Mouse (Mus musculus): ENCODE results near the gene Ckmt1. TPM values are rescaled to one million over a fixed set of nuclear protein-coding genes. Genes with fewer than 3 reads are reported as not detected.
A peak's percentile ranks its signal among the peaks of the same experiment; 100 is the strongest.

Gene Ckmt1
- not detected in 2 replicates for polyA plus RNA-seq (2012; ENCODE audit: insufficient read depth, insufficient read length, missing spikeins)

DNA sequence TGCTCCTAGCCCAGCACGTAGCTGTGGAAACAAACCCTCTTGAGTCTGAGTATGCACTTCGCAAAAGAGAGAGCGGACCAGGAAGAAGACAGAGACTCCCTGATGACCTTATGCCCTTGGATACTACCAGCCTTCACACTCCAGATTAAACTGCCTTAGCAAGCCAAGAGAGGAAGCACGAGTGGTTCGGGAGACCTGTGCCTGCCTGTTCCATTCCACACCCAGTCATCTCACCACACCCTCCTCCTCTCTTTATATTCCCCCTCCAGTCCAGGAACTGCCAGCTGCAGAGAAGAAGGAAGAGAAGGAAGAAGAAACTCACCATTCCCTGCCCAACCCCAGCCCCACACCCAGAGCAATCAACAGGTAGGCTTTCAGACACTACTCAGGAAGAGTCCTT lies at the start of gene Ckmt1:
Gene Ckmt1 (plus strand): TSS at position 221 of the 400 bp plus-strand sequence.
- H3K27ac ChIP-seq (replicated peaks; ENCODE audit: low read depth, low read length), result no peak within 1 kb of the TSS
- H3K4me1 ChIP-seq (ENCODE audit: control insufficient read depth, insufficient read depth, insufficient read length, low read length), result peaks cover 2% of the 10 kb centered on the region; the same call in 1 of the 2 replicates
- H3K4me3 ChIP-seq (ENCODE audit: insufficient read depth, low read depth, low read length), result peak within 1 kb of the TSS; percentile 20; the same call in 1 of the 2 replicates

GRCm38 (mm10) chr2:121308997-121309416 lies 48.5 kb upstream of the Ckmt1 start:
- Histone ChIP-seq H3K4me3 (ENCODE audit: insufficient read depth, low read depth, low read length) (peak overlapping the region; percentile 19; the same call in 1 of the 2 replicates), H3K4me1 (ENCODE audit: control insufficient read depth, insufficient read depth, insufficient read length, low read length) (no peaks in the 10 kb centered on the region), H3K27ac (replicated peaks; ENCODE audit: low read depth, low read length) (no peak overlapping the region)

DNA sequence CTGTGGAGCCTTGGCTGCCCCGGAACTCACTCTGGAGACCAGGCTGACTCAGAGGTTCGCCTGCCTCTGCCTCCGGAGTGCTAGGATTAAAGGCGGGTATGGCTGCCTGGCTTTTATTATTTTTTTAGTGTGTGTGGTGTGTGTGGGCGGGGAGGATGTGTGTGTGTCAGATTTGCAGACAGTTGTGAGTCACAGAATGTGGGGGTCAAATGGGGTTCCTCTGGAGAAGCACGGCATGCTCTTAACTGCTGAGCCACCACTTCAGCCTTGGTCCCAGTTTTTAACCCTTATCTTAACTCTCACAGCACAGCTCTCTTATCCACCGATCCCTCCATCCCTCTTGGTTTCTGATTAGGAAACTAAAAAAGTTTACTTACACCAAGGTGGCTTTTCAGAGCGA lies 41.2 kb upstream of the Ckmt1 start:
- Histone ChIP-seq H3K4me3 (ENCODE audit: insufficient read depth, low read depth, low read length) (no peak overlapping the region), H3K4me1 (ENCODE audit: control insufficient read depth, insufficient read depth, insufficient read length, low read length) (no peaks in the 10 kb centered on the region), H3K27ac (replicated peaks; ENCODE audit: low read depth, low read length) (no peak overlapping the region)

- Histone ChIP-seq H3K4me3 (ENCODE audit: insufficient read depth, low read depth, low read length) (no peak overlapping the region), H3K27ac (replicated peaks; ENCODE audit: low read depth, low read length) (no peak overlapping the region), H3K4me1 (ENCODE audit: control insufficient read depth, insufficient read depth, insufficient read length, low read length) (no peaks in the 10 kb centered on the region)
These were observed 34.5 kb upstream of the Ckmt1 start for GRCm38 (mm10) chr2:121323041-121323440.

- Histone ChIP-seq H3K4me1 (ENCODE audit: control insufficient read depth, insufficient read depth, insufficient read length, low read length) (no peaks in the 10 kb centered on the region), H3K27ac (replicated peaks; ENCODE audit: low read depth, low read length) (no peak overlapping the region), H3K4me3 (ENCODE audit: insufficient read depth, low read depth, low read length) (no peak overlapping the region)
These were observed 33.6 kb upstream of the Ckmt1 start for GRCm38 (mm10) chr2:121323693-121324470.

- H3K4me3 ChIP-seq (ENCODE audit: insufficient read depth, low read depth, low read length), result no peak overlapping the region
- no peaks in the 10 kb centered on the region for H3K4me1 ChIP-seq (ENCODE audit: control insufficient read depth, insufficient read depth, insufficient read length, low read length)
- H3K27ac ChIP-seq (replicated peaks; ENCODE audit: low read depth, low read length), result no peak overlapping the region
These were observed 28.0 kb upstream of the Ckmt1 start for GRCm38 (mm10) chr2:121329492-121329891.

DNA sequence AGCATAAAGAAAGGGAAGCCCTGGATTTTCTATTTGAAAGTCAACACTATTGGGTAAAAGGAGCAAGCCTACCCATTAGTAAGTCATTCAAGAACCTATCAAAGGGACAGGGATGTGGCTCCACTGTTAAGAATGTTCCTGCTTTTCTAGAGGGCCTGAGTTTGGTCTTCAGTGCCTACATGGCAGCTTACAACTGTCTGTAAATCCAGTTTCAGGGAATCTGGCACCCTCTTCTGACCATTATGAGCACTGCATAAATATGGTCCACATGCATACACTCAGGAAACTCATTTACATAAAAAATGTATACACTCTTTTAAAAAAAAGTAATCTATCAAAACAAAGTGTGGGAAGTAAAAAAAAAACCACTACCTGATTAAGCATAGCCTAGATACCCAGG lies 18.5 kb upstream of the Ckmt1 start:
- H3K4me3 ChIP-seq (ENCODE audit: insufficient read depth, low read depth, low read length), result no peak overlapping the region
- no peaks in the 10 kb centered on the region for H3K4me1 ChIP-seq (ENCODE audit: control insufficient read depth, insufficient read depth, insufficient read length, low read length)
- H3K27ac ChIP-seq (replicated peaks; ENCODE audit: low read depth, low read length), result no peak overlapping the region

GRCm38 (mm10) chr2:121353156-121353555 lies 4.4 kb upstream of the Ckmt1 start:
- Histone ChIP-seq H3K27ac (replicated peaks; ENCODE audit: low read depth, low read length) (peak overlapping the region; percentile 89), H3K4me1 (ENCODE audit: control insufficient read depth, insufficient read depth, insufficient read length, low read length) (no peaks in the 10 kb centered on the region), H3K4me3 (ENCODE audit: insufficient read depth, low read depth, low read length) (peak overlapping the region; percentile 38)

DNA sequence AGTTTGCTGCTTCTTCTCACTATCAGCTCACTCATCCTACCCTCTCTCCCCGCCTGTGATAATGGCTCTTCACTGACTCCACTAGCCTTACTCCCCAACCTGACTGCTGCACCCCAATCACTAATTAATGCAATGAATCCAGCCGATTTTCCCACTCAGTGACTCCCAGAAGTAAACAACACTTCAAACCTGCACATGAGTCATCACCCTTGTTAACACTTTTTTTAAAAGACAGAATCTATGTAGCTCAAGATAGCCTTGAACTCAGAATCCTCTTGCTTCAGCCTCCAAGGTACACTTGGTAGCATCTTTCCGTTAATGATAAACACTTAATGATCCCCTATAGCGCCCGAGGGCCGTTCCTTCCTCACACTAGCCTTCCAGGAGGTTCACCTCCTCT lies 3.1 kb upstream of the Ckmt1 start:
- H3K4me3 ChIP-seq (ENCODE audit: insufficient read depth, low read depth, low read length), result peak overlapping the region; percentile 94
- peaks cover 2% of the 10 kb centered on the region; the same call in 1 of the 2 replicates for H3K4me1 ChIP-seq (ENCODE audit: control insufficient read depth, insufficient read depth, insufficient read length, low read length)
- peak overlapping the region; percentile 89 for H3K27ac ChIP-seq (replicated peaks; ENCODE audit: low read depth, low read length)

DNA sequence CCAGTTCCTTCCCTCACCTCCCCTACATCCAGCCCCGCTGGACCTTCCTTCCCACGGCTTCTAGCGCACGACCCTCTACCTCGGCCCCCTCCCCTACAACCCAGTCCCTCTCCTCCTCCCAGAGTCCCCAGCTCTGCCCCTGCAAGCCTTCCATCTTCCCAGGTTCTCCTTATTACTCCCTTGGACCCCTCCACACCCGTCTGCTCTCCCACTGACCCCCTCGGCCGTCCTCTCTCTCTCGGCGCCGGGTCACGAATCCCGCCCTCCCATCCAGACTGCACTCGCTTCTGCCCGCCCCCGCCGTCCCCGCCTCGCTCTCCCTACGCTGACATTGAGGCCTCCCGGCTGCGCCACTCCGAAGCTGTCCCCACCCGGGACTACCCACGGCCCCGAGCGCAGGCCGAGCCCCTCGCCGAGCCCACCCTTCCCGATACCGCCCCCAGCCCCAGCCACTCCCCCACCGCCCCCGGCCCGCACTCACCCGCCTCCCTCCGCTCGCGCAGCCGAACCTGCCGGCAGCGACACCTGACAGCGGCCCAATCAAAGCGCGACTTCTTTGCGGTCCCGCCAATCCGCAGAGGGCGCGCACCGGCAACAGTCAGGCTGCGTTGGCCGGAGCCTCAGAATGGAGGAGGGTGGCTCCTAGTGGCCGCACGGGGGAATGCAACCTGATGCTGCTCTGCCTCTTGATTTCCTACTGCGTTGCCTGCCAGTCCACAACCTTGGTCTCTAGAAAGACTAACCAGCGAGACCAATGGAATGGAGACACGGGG lies 2.5 kb upstream of the Ckmt1 start, which contains the start of gene Ppip5k1:
Gene Ppip5k1 (minus strand): TSS at position 577 of the 773 bp plus-strand sequence.
- peaks cover 2% of the 10 kb centered on the region; the same call in 1 of the 2 replicates for H3K4me1 ChIP-seq (ENCODE audit: control insufficient read depth, insufficient read depth, insufficient read length, low read length)
- H3K27ac ChIP-seq (replicated peaks; ENCODE audit: low read depth, low read length), result peak within 1 kb of the TSS; percentile 89
- H3K4me3 ChIP-seq (ENCODE audit: insufficient read depth, low read depth, low read length), result peak within 1 kb of the TSS; percentile 94

DNA sequence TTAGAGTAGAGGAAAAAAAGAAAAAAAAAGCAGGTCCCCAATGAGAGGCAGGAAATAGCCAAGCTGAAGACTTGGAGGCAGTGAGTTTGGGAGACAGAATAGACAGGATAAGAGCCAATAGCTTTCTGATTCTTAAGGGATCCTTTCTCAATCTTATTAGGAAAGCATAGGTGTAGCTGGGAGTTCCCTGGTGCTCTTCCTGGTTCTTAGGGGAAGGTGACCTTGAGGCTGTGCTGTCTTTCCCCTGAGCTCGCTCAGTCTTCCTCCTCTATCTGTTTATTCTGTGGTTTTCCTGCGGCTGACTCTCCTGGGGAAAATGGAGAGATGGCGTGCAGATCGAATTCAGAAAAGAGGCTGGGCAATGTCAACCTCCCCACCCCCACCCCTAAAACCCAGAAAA lies 447 bp downstream of the Ckmt1 start:
- Histone ChIP-seq H3K4me1 (ENCODE audit: control insufficient read depth, insufficient read depth, insufficient read length, low read length) (peaks cover 2% of the 10 kb centered on the region; the same call in 1 of the 2 replicates), H3K4me3 (ENCODE audit: insufficient read depth, low read depth, low read length) (no peak overlapping the region), H3K27ac (replicated peaks; ENCODE audit: low read depth, low read length) (no peak overlapping the region)

DNA sequence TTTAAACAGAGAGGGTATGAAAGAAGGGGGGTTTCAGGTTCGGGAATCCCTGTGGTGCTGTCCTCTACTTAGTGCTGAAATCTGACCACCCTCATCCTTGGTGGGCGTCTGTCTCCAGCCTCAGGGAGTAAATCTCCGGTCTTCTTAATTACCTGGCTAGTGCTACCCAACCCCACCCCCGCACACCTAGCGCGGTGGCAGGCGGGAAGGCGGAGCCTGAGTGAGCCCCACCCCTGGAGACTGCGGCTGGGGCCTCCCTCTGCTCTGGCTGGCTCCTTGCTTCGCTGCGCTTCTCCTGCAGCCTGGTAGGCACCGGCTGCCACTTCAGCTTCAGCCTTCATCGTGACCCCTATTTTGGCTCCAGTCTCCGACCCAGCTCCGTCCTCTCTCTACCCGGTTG lies 867 bp downstream of the Ckmt1 start:
- Histone ChIP-seq H3K27ac (replicated peaks; ENCODE audit: low read depth, low read length) (no peak overlapping the region), H3K4me3 (ENCODE audit: insufficient read depth, low read depth, low read length) (peak overlapping the region; percentile 20; the same call in 1 of the 2 replicates), H3K4me1 (ENCODE audit: control insufficient read depth, insufficient read depth, insufficient read length, low read length) (peaks cover 2% of the 10 kb centered on the region; the same call in 1 of the 2 replicates)

- peaks cover 2% of the 10 kb centered on the region; the same call in 1 of the 2 replicates for H3K4me1 ChIP-seq (ENCODE audit: control insufficient read depth, insufficient read depth, insufficient read length, low read length)
- H3K4me3 ChIP-seq (ENCODE audit: insufficient read depth, low read depth, low read length), result no peak overlapping the region
- no peak overlapping the region for H3K27ac ChIP-seq (replicated peaks; ENCODE audit: low read depth, low read length)
These were observed 1.9 kb downstream of the Ckmt1 start for GRCm38 (mm10) chr2:121359461-121359860.

GRCm38 (mm10) chr2:121363656-121364055 lies 6.1 kb downstream of the Ckmt1 start:
- no peaks in the 10 kb centered on the region; the same call in 1 of the 2 replicates for H3K4me1 ChIP-seq (ENCODE audit: control insufficient read depth, insufficient read depth, insufficient read length, low read length)
- no peak overlapping the region for H3K27ac ChIP-seq (replicated peaks; ENCODE audit: low read depth, low read length)
- no peak overlapping the region for H3K4me3 ChIP-seq (ENCODE audit: insufficient read depth, low read depth, low read length)

GRCm38 (mm10) chr2:121368831-121369230 lies 11.3 kb downstream of the Ckmt1 start:
- H3K27ac ChIP-seq (replicated peaks; ENCODE audit: low read depth, low read length), result no peak overlapping the region
- H3K4me3 ChIP-seq (ENCODE audit: insufficient read depth, low read depth, low read length), result no peak overlapping the region
- no peaks in the 10 kb centered on the region for H3K4me1 ChIP-seq (ENCODE audit: control insufficient read depth, insufficient read depth, insufficient read length, low read length)

Data from brown adipose tissue, adult 24 weeks (tissue).